Mouse (Mus musculus) stomach, postnatal 0 days (tissue): Measurements from ENCODE around the gene Ccdc146. TPM values are rescaled to one million over a fixed set of nuclear protein-coding genes. Genes with fewer than 3 reads are reported as not detected.

Experiments used
- ATAC-seq: fragments of 200-750 bp; cut with Nextera tagmentation; 2 replicates; pipeline ENCODE4 v1.8.0; 2017; ENCODE audit not compliant: low FRiP score, low TSS enrichment
- DNase-seq: peaks from one replicate; pipeline ENCODE4 v3.0.0-alpha.2; 2016; ENCODE audit warnings: low spot score
- H3K27ac ChIP-seq: fragments of 300-500 bp; sonication (generic); replicated peaks from 2 replicates; pipeline ENCODE4 v1.5.1; 2014; ENCODE audit warnings: mild to moderate bottlenecking, control low read depth
- H3K27me3 ChIP-seq: fragments of 300-500 bp; sonication (generic); 2 replicates; pipeline ENCODE4 v1.6.1; 2014; ENCODE audit warnings: low read length; ENCODE audit not compliant: control insufficient read depth, insufficient read depth
- H3K36me3 ChIP-seq: fragments of 300-500 bp; sonication (generic); 2 replicates; pipeline ENCODE4 v1.6.1; 2014; ENCODE audit warnings: low read length, mixed read lengths; ENCODE audit not compliant: control insufficient read depth, insufficient read depth
- H3K4me1 ChIP-seq: fragments of 300-500 bp; sonication (generic); replicated peaks from 2 replicates; pipeline ENCODE4 v1.6.1; 2014; ENCODE audit warnings: antibody characterized with exemption; ENCODE audit not compliant: control insufficient read depth, insufficient read depth
- H3K4me2 ChIP-seq: fragments of 300-500 bp; sonication (generic); replicated peaks from 2 replicates; pipeline ENCODE4 v1.6.1; 2014; ENCODE audit warnings: low read depth, mild to moderate bottlenecking, control low read depth, moderate library complexity
- H3K4me3 ChIP-seq: fragments of 300-500 bp; sonication (generic); 2 replicates; pipeline ENCODE4 v1.5.1; 2014; ENCODE audit warnings: low read depth, low read length, control low read depth
- H3K9ac ChIP-seq: fragments of 300-500 bp; sonication (generic); 2 replicates; pipeline ENCODE4 v1.6.1; 2014; ENCODE audit warnings: mild to moderate bottlenecking, low read length, control low read depth, mixed read lengths
- H3K9me3 ChIP-seq: fragments of 300-500 bp; sonication (generic); 2 replicates; pipeline ENCODE4 v1.6.1; 2016; ENCODE audit warnings: low read length; ENCODE audit not compliant: control insufficient read depth
- CTCF ChIP-seq: IDR thresholded peaks from 2 replicates; pipeline ENCODE4 v1.5.1; 2016; ENCODE audit warnings: antibody characterized with exemption, low read depth, mild to moderate bottlenecking, moderate library complexity
- EP300 ChIP-seq: optimal IDR thresholded peaks from 2 replicates; pipeline ENCODE3; 2016; ENCODE audit warnings: antibody characterized with exemption
- WGBS: fragments of 180-500 bp; shearing (Covaris S2); extraction: QIAGEN DNeasy Blood & Tissue Kit; methylation state at CpG from one replicate; pipeline ENCODE4 v1.1.7; 2014; 5-methylcytosine and 5-hydroxymethylcytosine counted together
- polyA plus RNA-seq: library from polyadenylated mRNA; unstranded; fragments of >200 nt; fragmentation: Nextera tagmentation; extraction: Ambion mirVana; gene quantifications from 2 replicates; pipeline ENCODE4 v1.2.1, GENCODE M21; 2015

The Ccdc146 gene
- polyA plus RNA-seq, 1 experiment from 2014 or later = 0.22 TPM

GRCm38 (mm10) chr5:21391616-21392384, 32.7 kb downstream of the Ccdc146 start:
- H3K9me3 ChIP-seq = no peaks in the 10 kb centered on the region
- H3K4me3 ChIP-seq = no peak overlapping the region
- no peaks in the 10 kb centered on the region for H3K27me3 ChIP-seq
- no peak for ATAC-seq
- H3K4me2 ChIP-seq = no peak overlapping the region
- WGBS = 19% methylated on average over 12 of the region's 13 CpGs
- H3K4me1 ChIP-seq = no peaks in the 10 kb centered on the region; the same call in 1 of the 2 replicates
- no peaks in the 10 kb centered on the region for H3K36me3 ChIP-seq
- TF ChIP-seq CTCF (no peak), EP300 (no peak)
- 0 out of 2 replicates have a peak overlapping the region, but pooled peaks have one; percentile 20 for H3K27ac ChIP-seq
- DNase-seq = peak; percentile 22
- H3K9ac ChIP-seq = no peak overlapping the region

- no peaks in the 10 kb centered on the region for H3K36me3 ChIP-seq
- WGBS = 84% methylated on average over 4 of the region's 4 CpGs
- H3K4me1 ChIP-seq = peaks cover under 1% of the 10 kb centered on the region; the same call in 1 of the 2 replicates
- no peak for DNase-seq
- ATAC-seq = no peak
- no peak overlapping the region for H3K4me2 ChIP-seq
- no peak overlapping the region for H3K4me3 ChIP-seq
- H3K27ac ChIP-seq = no peak overlapping the region
- no peak overlapping the region for H3K9ac ChIP-seq
- H3K9me3 ChIP-seq = no peaks in the 10 kb centered on the region
- H3K27me3 ChIP-seq = no peaks in the 10 kb centered on the region
- TF ChIP-seq CTCF = no peak
Measured at GRCm38 (mm10) chr5:21388855-21389254, 35.6 kb downstream of the Ccdc146 start.

- no peak for ATAC-seq
- no peak overlapping the region for H3K9ac ChIP-seq
- TF ChIP-seq EP300 = no peak
- TF ChIP-seq CTCF = no peak
- H3K27me3 ChIP-seq = no peaks in the 10 kb centered on the region
- no peaks in the 10 kb centered on the region for H3K36me3 ChIP-seq
- no peak overlapping the region for H3K4me2 ChIP-seq
- no peak overlapping the region for H3K4me3 ChIP-seq
- H3K4me1 ChIP-seq = peaks cover 2% of the 10 kb centered on the region; the same call in 1 of the 2 replicates
- no peak overlapping the region for H3K27ac ChIP-seq
- no peaks in the 10 kb centered on the region for H3K9me3 ChIP-seq
- DNase-seq = no peak
Measured at GRCm38 (mm10) chr5:21387340-21387739, 37.1 kb downstream of the Ccdc146 start.

GRCm38 (mm10) chr5:21386432-21386831, 38.0 kb downstream of the Ccdc146 start:
- no peak overlapping the region for H3K4me3 ChIP-seq

GRCm38 (mm10) chr5:21384976-21385375, 39.5 kb downstream of the Ccdc146 start:
- Histone ChIP-seq H3K9ac (no peak overlapping the region), H3K9me3 (no peaks in the 10 kb centered on the region), H3K27ac (no peak overlapping the region), H3K4me3 (no peak overlapping the region), H3K36me3 (no peaks in the 10 kb centered on the region), H3K4me2 (no peak overlapping the region), H3K27me3 (no peaks in the 10 kb centered on the region), H3K4me1 (peaks cover 2% of the 10 kb centered on the region; the same call in 1 of the 2 replicates)
- DNase-seq (no peak), ATAC-seq (peak; percentile 58; the same call in 1 of the 2 replicates)
- TF ChIP-seq CTCF (no peak), EP300 (no peak)
- WGBS = 86% methylated on average over 9 of the region's 9 CpGs

More at GRCm38 (mm10) chr5:21386432-21386831, 38.0 kb downstream of the Ccdc146 start:
- DNase-seq (no peak), ATAC-seq (no peak)
- no peaks in the 10 kb centered on the region for H3K36me3 ChIP-seq
- TF ChIP-seq EP300 = no peak
- no peak for TF ChIP-seq CTCF
- H3K27me3 ChIP-seq = no peaks in the 10 kb centered on the region
- H3K9me3 ChIP-seq = no peaks in the 10 kb centered on the region
- no peak overlapping the region for H3K27ac ChIP-seq
- no peak overlapping the region for H3K9ac ChIP-seq
- 50% methylated on average over 4 of the region's 4 CpGs for WGBS
- H3K4me2 ChIP-seq = no peak overlapping the region
- H3K4me1 ChIP-seq = peaks cover 2% of the 10 kb centered on the region; the same call in 1 of the 2 replicates
